Mouse (Mus musculus) MEL (cell line): Measurements from ENCODE around the gene Asb16. TPM values are rescaled to one million over a fixed set of nuclear protein-coding genes. Genes with fewer than 3 reads are reported as not detected.

Experiments
- DNase-seq: peaks from one replicate; pipeline ENCODE4 v3.0.0; 2011; ENCODE audit warnings: low read depth, low spot score
- H3K27ac ChIP-seq: 2 replicates; pipeline ENCODE4 v1.5.1; 2012; ENCODE audit warnings: low read depth, mild to moderate bottlenecking, control low read depth, low read length, moderate library complexity; ENCODE audit not compliant: control insufficient read depth
- H3K27me3 ChIP-seq, 2 experiments: fragments of 150-350 bp in 1 of 2; sonication (generic) in 1 of 2; 2 replicates each; pipeline ENCODE4 v1.6.1; 2012; ENCODE audit warnings: low read length in 2 of 2, mild to moderate bottlenecking in 2 of 2, improper control_type of control experiment in 1 of 2, moderate library complexity in 1 of 2; ENCODE audit not compliant: insufficient read depth in 2 of 2, control insufficient read depth in 1 of 2
- H3K36me3 ChIP-seq, 2 experiments: 2 replicates each; pipeline ENCODE4 v1.6.1; 2012 to 2014; ENCODE audit warnings: low read length in 2 of 2, improper control_type of control experiment in 1 of 2, inconsistent platforms in 1 of 2, mild to moderate bottlenecking in 1 of 2; ENCODE audit not compliant: insufficient read depth in 2 of 2, control insufficient read depth in 1 of 2
- H3K4me1 ChIP-seq, 2 experiments: fragments of 150-350 bp in 1 of 2; sonication (generic) in 1 of 2; 2 replicates each; pipeline ENCODE4 v1.6.1; 2012; ENCODE audit warnings: low read length in 2 of 2, improper control_type of control experiment in 1 of 2, mild to moderate bottlenecking in 1 of 2; ENCODE audit not compliant: insufficient read depth in 2 of 2, control insufficient read depth in 1 of 2
- H3K4me3 ChIP-seq, 2 experiments: fragments of 150-350 bp in 1 of 2; sonication (generic) in 1 of 2; 2 replicates each; pipeline ENCODE4 v1.5.1; 2012; ENCODE audit warnings: low read depth in 2 of 2, low read length in 2 of 2, mild to moderate bottlenecking in 2 of 2, moderate library complexity in 2 of 2, control low read depth in 1 of 2, improper control_type of control experiment in 1 of 2; ENCODE audit not compliant: control insufficient read depth in 1 of 2, insufficient read depth in 1 of 2
- H3K79me2 ChIP-seq: 2 replicates; pipeline ENCODE4 v1.6.1; 2012; ENCODE audit warnings: mild to moderate bottlenecking, low read length, moderate library complexity; ENCODE audit not compliant: control insufficient read depth, poor library complexity, insufficient read depth
- H3K9ac ChIP-seq: 2 replicates; pipeline ENCODE4 v1.6.1; 2012; ENCODE audit warnings: low read depth, mild to moderate bottlenecking, control low read depth, low read length, moderate library complexity; ENCODE audit not compliant: control insufficient read depth, poor library complexity, severe bottlenecking
- H3K9me3 ChIP-seq: fragments of 150-350 bp; sonication (generic); replicated peaks from 2 replicates; pipeline ENCODE4 v1.6.1; 2012; ENCODE audit warnings: mild to moderate bottlenecking, low read length, improper control_type of control experiment, moderate library complexity; ENCODE audit not compliant: insufficient read depth
- BHLHE40 ChIP-seq: IDR thresholded peaks from 2 replicates; pipeline ENCODE4 v1.6.1; 2012; ENCODE audit warnings: low read depth, mild to moderate bottlenecking, inconsistent platforms, low read length, improper control_type of control experiment, borderline replicate concordance
- CHD1 ChIP-seq: IDR thresholded peaks from 2 replicates; pipeline ENCODE4 v1.6.1; 2012; ENCODE audit warnings: low read depth, mild to moderate bottlenecking, inconsistent platforms, low read length, improper control_type of control experiment
- CTCF ChIP-seq, 3 experiments: IDR thresholded peaks in 2 of 3; conservative IDR thresholded peaks in 1 of 3; 2 replicates each; pipeline ENCODE4 v1.5.1; 2011 to 2012; ENCODE audit warnings: low read length in 3 of 3, low read depth in 2 of 3, mild to moderate bottlenecking in 2 of 3, improper control_type of control experiment in 1 of 3, inconsistent platforms in 1 of 3, mixed read lengths in 1 of 3, moderate library complexity in 1 of 3; ENCODE audit not compliant: control insufficient read depth in 1 of 3, insufficient read depth in 1 of 3, poor library complexity in 1 of 3, severe bottlenecking in 1 of 3
- E2F4 ChIP-seq: IDR thresholded peaks from 2 replicates; pipeline ENCODE4 v1.6.1; 2011; ENCODE audit warnings: low read depth, low read length, improper control_type of control experiment, borderline replicate concordance
- ELF1 ChIP-seq: IDR thresholded peaks from 2 replicates; pipeline ENCODE4 v1.6.1; 2014; ENCODE audit warnings: low read depth, mild to moderate bottlenecking, inconsistent platforms, low read length, improper control_type of control experiment, moderate library complexity
- EP300 ChIP-seq, 2 experiments: IDR thresholded peaks; 2 replicates each; pipeline ENCODE4 v1.6.1; 2011; ENCODE audit warnings: improper control_type of control experiment in 2 of 2, low read length in 2 of 2, low read depth in 1 of 2, mild to moderate bottlenecking in 1 of 2
- ETS1 ChIP-seq: IDR thresholded peaks from 2 replicates; pipeline ENCODE4 v1.6.1; 2012; ENCODE audit warnings: low read depth, mild to moderate bottlenecking, inconsistent platforms, low read length, improper control_type of control experiment, moderate library complexity
- GABPA ChIP-seq: IDR thresholded peaks from 2 replicates; pipeline ENCODE4 v1.6.1; 2012; ENCODE audit warnings: low read depth, mild to moderate bottlenecking, inconsistent platforms, low read length, improper control_type of control experiment, moderate library complexity
- GATA1 ChIP-seq: IDR thresholded peaks from 2 replicates; pipeline ENCODE4 v1.6.1; 2011; ENCODE audit warnings: low read depth, low read length, improper control_type of control experiment
- HCFC1 ChIP-seq: IDR thresholded peaks from 2 replicates; pipeline ENCODE4 v1.6.1; 2012; ENCODE audit warnings: low read depth, mild to moderate bottlenecking, inconsistent platforms, low read length, improper control_type of control experiment, moderate library complexity
- KAT2A ChIP-seq: conservative IDR thresholded peaks from 2 replicates; pipeline ENCODE4 v1.6.1; 2012; ENCODE audit warnings: low read depth, low read length, improper control_type of control experiment, inconsistent platforms
- MAFK ChIP-seq: IDR thresholded peaks from 2 replicates; pipeline ENCODE4 v1.6.1; 2011; ENCODE audit warnings: low read depth, mild to moderate bottlenecking, low read length, improper control_type of control experiment, borderline replicate concordance
- MAX ChIP-seq: IDR thresholded peaks from 2 replicates; pipeline ENCODE4 v1.6.1; 2011; ENCODE audit warnings: low read length, improper control_type of control experiment
- MAZ ChIP-seq: IDR thresholded peaks from 2 replicates; pipeline ENCODE4 v1.6.1; 2012; ENCODE audit warnings: low read depth, mild to moderate bottlenecking, inconsistent platforms, low read length, improper control_type of control experiment
- MXI1 ChIP-seq: IDR thresholded peaks from 2 replicates; pipeline ENCODE4 v1.6.1; 2011; ENCODE audit warnings: mild to moderate bottlenecking, low read depth, low read length, improper control_type of control experiment
- MYB ChIP-seq: IDR thresholded peaks from 2 replicates; pipeline ENCODE4 v1.6.1; 2011; ENCODE audit warnings: mild to moderate bottlenecking, low read depth, low read length, improper control_type of control experiment
- MYC ChIP-seq: IDR thresholded peaks from 2 replicates; pipeline ENCODE4 v1.6.1; 2011; ENCODE audit warnings: low read depth, mild to moderate bottlenecking, low read length, improper control_type of control experiment, moderate library complexity
- NELFE ChIP-seq: IDR thresholded peaks from 2 replicates; pipeline ENCODE4 v1.6.1; 2011; ENCODE audit warnings: low read depth, low read length, improper control_type of control experiment
- POLR2A ChIP-seq, 2 experiments: IDR thresholded peaks; 2 replicates each; pipeline ENCODE4 v1.6.1; 2011 to 2012; ENCODE audit warnings: low read length in 2 of 2, mild to moderate bottlenecking in 2 of 2, control low read depth in 1 of 2, improper control_type of control experiment in 1 of 2, low read depth in 1 of 2, moderate library complexity in 1 of 2; ENCODE audit not compliant: control insufficient read depth in 1 of 2, insufficient read depth in 1 of 2, poor library complexity in 1 of 2
- POLR2AphosphoS2 ChIP-seq: IDR thresholded peaks from 2 replicates; pipeline ENCODE4 v1.6.1; 2011; ENCODE audit warnings: low read length, improper control_type of control experiment
- POLR2AphosphoS5 ChIP-seq: IDR thresholded peaks from 2 replicates; pipeline ENCODE4 v1.6.1; 2012; ENCODE audit warnings: low read depth, borderline replicate concordance, mild to moderate bottlenecking, inconsistent platforms, low read length, moderate library complexity, mixed read lengths
- RAD21 ChIP-seq: IDR thresholded peaks from 2 replicates; pipeline ENCODE4 v1.6.1; 2011; ENCODE audit warnings: mild to moderate bottlenecking, low read depth, low read length, improper control_type of control experiment
- RCOR1 ChIP-seq: IDR thresholded peaks from 2 replicates; pipeline ENCODE4 v1.6.1; 2012; ENCODE audit warnings: low read depth, mild to moderate bottlenecking, inconsistent platforms, low read length, improper control_type of control experiment
- SIN3A ChIP-seq: IDR thresholded peaks from 2 replicates; pipeline ENCODE4 v1.6.1; 2012; ENCODE audit warnings: low read length, improper control_type of control experiment, inconsistent platforms
- TAL1 ChIP-seq: IDR thresholded peaks from 2 replicates; pipeline ENCODE4 v1.6.1; 2012; ENCODE audit warnings: mild to moderate bottlenecking, inconsistent platforms, low read length, moderate library complexity, mixed read lengths
- TBP ChIP-seq: IDR thresholded peaks from 2 replicates; pipeline ENCODE4 v1.8.0; 2011; ENCODE audit warnings: low read depth, low read length, improper control_type of control experiment
- TCF12 ChIP-seq: IDR thresholded peaks from 2 replicates; pipeline ENCODE4 v1.6.1; 2014; ENCODE audit warnings: low read depth, mild to moderate bottlenecking, inconsistent platforms, low read length, improper control_type of control experiment, moderate library complexity
- UBTF ChIP-seq: IDR thresholded peaks from 2 replicates; pipeline ENCODE4 v1.6.1; 2012; ENCODE audit warnings: low read depth, mild to moderate bottlenecking, inconsistent platforms, low read length, improper control_type of control experiment, moderate library complexity, borderline replicate concordance; ENCODE audit not compliant: insufficient read depth
- USF2 ChIP-seq, 2 experiments: IDR thresholded peaks; 2 replicates each; pipeline ENCODE4 v1.6.1; 2011 to 2012; ENCODE audit warnings: improper control_type of control experiment in 2 of 2, low read length in 2 of 2, borderline replicate concordance in 1 of 2, inconsistent platforms in 1 of 2, low read depth in 1 of 2, mild to moderate bottlenecking in 1 of 2; ENCODE audit not compliant: insufficient read depth in 1 of 2
- ZKSCAN1 ChIP-seq: IDR thresholded peaks from 2 replicates; pipeline ENCODE4 v1.6.1; 2012; ENCODE audit warnings: low read depth, mild to moderate bottlenecking, inconsistent platforms, low read length, improper control_type of control experiment, moderate library complexity
- ZMIZ1 ChIP-seq: IDR thresholded peaks from 2 replicates; pipeline ENCODE4 v1.6.1; 2012; ENCODE audit warnings: low read depth, mild to moderate bottlenecking, inconsistent platforms, low read length, improper control_type of control experiment, moderate library complexity
- ZNF384 ChIP-seq: IDR thresholded peaks from 2 replicates; pipeline ENCODE4 v1.6.1; 2012; ENCODE audit warnings: low read depth, mild to moderate bottlenecking, inconsistent platforms, low read length, improper control_type of control experiment
- polyA plus RNA-seq, 2 experiments: library from polyadenylated mRNA; stranded (reverse) in 1 of 2; unstranded in 1 of 2; fragments of >175 nt in 1 of 2; fragments of >200 nt in 1 of 2; gene quantifications; 2 replicates each; pipeline versions ENCODE4 v1.2.1 to v1.2.4; 2012; ENCODE audit warnings: low replicate concordance in 2 of 2, low read depth in 1 of 2; ENCODE audit not compliant: insufficient read length in 2 of 2, insufficient read depth in 1 of 2, missing spikeins in 1 of 2
- total RNA-seq: library from RNA; depleted of rRNA; stranded (reverse); fragments of 300-350 nt; gene quantifications from 2 replicates; pipeline ENCODE4 v1.2.3, GENCODE M21; 2012

Asb16 gene
- total and polyA plus RNA-seq, 3 experiments, result 4.4 to 8.5 TPM; not detected in 1

DNA sequence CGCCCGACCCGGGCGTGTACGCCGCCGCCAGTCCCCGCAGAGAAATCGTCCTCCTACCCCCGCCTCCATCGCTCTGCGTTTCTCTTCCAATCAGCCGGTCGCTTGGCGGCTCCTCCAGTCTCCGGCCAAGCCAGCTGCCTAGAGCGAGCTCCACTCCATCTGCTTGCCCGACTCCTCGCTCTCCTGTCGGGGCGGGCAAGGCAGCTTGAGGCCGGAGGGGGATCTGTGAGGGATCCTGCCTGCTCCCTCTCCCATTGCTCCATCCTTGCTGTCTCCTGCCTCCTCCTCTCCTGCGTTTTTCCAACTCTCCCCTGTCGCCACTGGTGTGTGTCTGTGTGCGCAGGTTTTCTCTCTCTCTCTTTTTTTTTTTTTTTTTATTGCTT lies 50.9 kb downstream of the Asb16 start, which contains the start of gene Ubtf (continued):
- 0 out of 2 replicates have a peak, but pooled peaks have one; percentile 37 for TF ChIP-seq E2F4
- peak; percentile 39; the same call in 1 of the 2 replicates for TF ChIP-seq ETS1
- TF ChIP-seq EP300 (IDR thresholded peaks at IDR 0.05; ENCODE audit: low read depth in 1 of 2, low read length in 2 of 2), result no peak
- TF ChIP-seq TCF12, result no peak
- TF ChIP-seq MYC, result no peak
- TF ChIP-seq MYB, result no peak
- no peak for TF ChIP-seq BHLHE40

DNA sequence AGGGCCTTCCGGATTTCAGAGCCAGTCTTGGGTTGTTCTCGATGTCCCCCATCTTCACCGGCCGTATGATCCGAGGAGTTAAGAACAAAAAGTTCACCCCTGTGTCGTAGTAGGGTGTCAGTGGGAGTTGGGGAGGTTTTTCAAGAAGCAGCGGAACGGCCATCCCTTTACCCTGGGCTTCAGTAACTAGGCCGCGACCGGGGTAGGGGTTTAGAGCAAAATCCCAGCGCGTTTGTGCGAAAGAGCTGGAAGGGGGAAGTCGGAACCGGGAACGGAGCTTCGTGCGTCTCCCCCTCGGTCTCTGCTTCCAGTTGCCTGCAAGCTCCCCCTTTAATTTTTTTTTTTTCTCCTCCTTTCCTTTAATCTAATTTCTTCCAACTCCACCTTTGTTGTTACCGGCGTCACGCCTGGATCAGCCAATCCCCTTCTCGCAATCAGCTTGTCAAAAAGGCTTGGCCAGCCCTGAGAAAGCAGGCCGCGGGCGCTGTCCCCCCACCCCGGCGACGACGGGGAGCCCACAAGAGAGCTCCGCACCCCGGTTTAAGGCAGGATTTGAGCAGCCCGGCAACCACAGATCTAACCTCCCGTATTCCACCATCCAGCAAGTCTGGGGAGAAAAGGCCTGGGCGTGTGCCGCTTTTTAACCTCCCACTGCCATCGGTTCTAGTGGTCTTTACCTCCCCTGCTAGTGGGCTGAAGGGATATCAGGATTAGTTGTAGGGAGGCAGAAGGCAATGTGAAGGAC lies 51.6 kb downstream of the Asb16 start:
- peak; percentile 96 for DNase-seq
- Histone ChIP-seq H3K79me2 (peaks cover 47% of the 10 kb centered on the region), H3K9ac (peak overlapping the region; percentile 100), H3K27ac (peak overlapping the region; percentile 87), H3K4me1 (peaks cover 3 to 13% of the 10 kb centered on the region in 2 experiments), H3K4me3 (peak overlapping the region; percentile 91 to 98), H3K27me3 (peaks cover 3 to 5% of the 10 kb centered on the region in 2 experiments; a peak in 2 of 4 replicates), H3K36me3 (peaks cover 0 to 12% of the 10 kb centered on the region in 2 experiments; a peak in 2 of 4 replicates), H3K9me3 (no peaks in the 10 kb centered on the region)
- TF ChIP-seq GABPA, result no peak
- TF ChIP-seq MAX, result peak; percentile 23
- no peak for TF ChIP-seq GATA1
- TF ChIP-seq MXI1, result 0 out of 2 replicates have a peak, but pooled peaks have one; percentile 51
- no peak for TF ChIP-seq RAD21
- TF ChIP-seq SIN3A, result peak; percentile 71
- peak; percentile 76 for TF ChIP-seq POLR2AphosphoS2
- 0 out of 2 replicates have a peak, but pooled peaks have one; percentile 1 for TF ChIP-seq CHD1
- TF ChIP-seq TAL1, result no peak
- peak; percentile 97 for TF ChIP-seq TBP
- TF ChIP-seq MAFK, result no peak; the same call in 1 of the 2 replicates
- TF ChIP-seq BHLHE40, result no peak
- TF ChIP-seq HCFC1, result peak; percentile 66; the same call in 1 of the 2 replicates
- no peak for TF ChIP-seq E2F4
- 0 out of 2 replicates have a peak, but pooled peaks have one; percentile 34 for TF ChIP-seq TCF12
- TF ChIP-seq KAT2A, result no peak
- TF ChIP-seq UBTF, result no peak
- TF ChIP-seq ELF1, result no peak
- peak; percentile 88 to 99 for TF ChIP-seq POLR2A (IDR thresholded peaks at IDR 0.05; ENCODE audit: control insufficient read depth in 1 of 2, insufficient read depth in 1 of 2, low read depth in 1 of 2, low read length in 2 of 2, poor library complexity in 1 of 2)
- peak; percentile 69; the same call in 1 of the 2 replicates for TF ChIP-seq MAZ
- peak; percentile 94 for TF ChIP-seq ZMIZ1
- TF ChIP-seq NELFE, result peak; percentile 92
- no peak for TF ChIP-seq USF2 (IDR thresholded peaks at IDR 0.05; ENCODE audit: borderline replicate concordance in 1 of 2, insufficient read depth in 1 of 2, low read depth in 1 of 2, low read length in 2 of 2)
- no peak for TF ChIP-seq CTCF (IDR thresholded peaks at IDR 0.05 in 2 of 3, conservative IDR thresholded peaks at IDR 0.05 in 1 of 3; ENCODE audit: control insufficient read depth in 1 of 3, insufficient read depth in 1 of 3, low read depth in 2 of 3, low read length in 3 of 3, poor library complexity in 1 of 3, severe bottlenecking in 1 of 3)
- TF ChIP-seq MYC, result no peak
- peak in 1 of 2 experiments; percentile 19; a peak in 1 of 4 replicates for TF ChIP-seq EP300 (IDR thresholded peaks at IDR 0.05; ENCODE audit: low read depth in 1 of 2, low read length in 2 of 2)
- TF ChIP-seq ZKSCAN1, result 0 out of 2 replicates have a peak, but pooled peaks have one; percentile 30
- peak; percentile 61; the same call in 1 of the 2 replicates for TF ChIP-seq ETS1
- TF ChIP-seq RCOR1, result peak; percentile 41; the same call in 1 of the 2 replicates
- TF ChIP-seq POLR2AphosphoS5, result no peak
- TF ChIP-seq ZNF384, result peak; percentile 97
